Mouse (Mus musculus): ENCODE measurements around the gene Ddost.

DNA sequence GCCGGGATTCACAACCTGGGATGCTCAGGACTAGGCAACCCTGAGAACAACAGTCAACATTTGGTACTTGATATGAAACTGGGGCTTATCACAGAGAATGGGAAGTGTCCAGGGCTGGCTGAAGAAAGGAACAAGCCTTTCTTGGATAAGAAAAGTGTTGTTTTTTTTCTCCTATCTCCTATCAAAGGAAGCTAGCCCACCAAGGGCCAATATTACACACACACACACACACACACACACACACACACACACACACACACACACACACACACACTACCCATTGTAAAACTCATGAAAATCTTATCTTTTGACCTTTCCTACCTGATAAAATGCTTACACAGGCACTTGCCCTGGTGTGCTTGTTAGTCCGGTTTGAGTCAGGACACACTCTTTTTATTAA is 51.0 kb downstream of the Ddost start:
- TF ChIP-seq CTCF (IDR thresholded peaks at IDR 0.05; ENCODE audit: borderline replicate concordance, control insufficient read depth, extremely low read depth, insufficient read depth, low read length, poor library complexity): no peak
- no peak for TF ChIP-seq POLR2A (IDR thresholded peaks at IDR 0.05; ENCODE audit: control insufficient read depth, extremely low read depth, insufficient read depth, low read length, poor library complexity)

All from thymus, adult 2 months (tissue).